ENCODE assay signal across 16 mouse cellular contexts in the genomic region with DNA sequence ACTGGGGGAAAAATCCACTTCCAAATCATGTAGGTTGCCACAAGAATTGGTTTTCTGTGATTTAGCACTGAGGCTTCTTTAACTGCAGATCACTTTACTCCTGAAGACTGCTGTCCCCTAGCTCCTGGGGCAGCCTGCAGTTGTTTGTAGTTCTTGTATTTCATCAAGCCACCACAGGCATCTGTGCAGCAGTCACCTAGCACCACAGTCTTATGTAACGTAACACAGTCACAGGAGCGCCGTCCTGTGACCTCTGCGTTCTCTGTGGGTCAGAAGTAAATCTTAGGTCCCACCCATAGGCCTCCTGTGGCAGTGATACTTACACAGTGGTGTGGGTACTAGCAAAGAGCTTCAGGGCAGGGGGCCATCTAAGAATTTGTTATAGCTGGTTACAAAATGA. TPM values are rescaled to one million over a fixed set of nuclear protein-coding genes. Genes with fewer than 3 reads are reported as not detected.
DNase-seq lines count a peak whose midpoint lies in the region; ATAC-seq and TF ChIP-seq lines count a peak whose summit lies in the region.
"Had no signal": no experiment of that assay in that cellular context is flagged by ENCODE, and none has a peak within 500 bp of the region (broad histone marks: within the 10 kb centered on the region; RNA-seq: fewer than 3 reads in every experiment).

No protein-coding gene starts in this region.

- H3K4me2 ChIP-seq in heart, embryonic 12.5 days = no peak overlapping the region
- H3K4me2 ChIP-seq in kidney, postnatal 0 days (ENCODE audit: low read length) = no peak overlapping the region
- no peak overlapping the region for H3K4me2 ChIP-seq in myocyte (ENCODE audit: low read depth)
- H3K4me2 ChIP-seq: forebrain, embryonic 12.5 days; hindbrain, embryonic 14.5 days; limb, embryonic 13.5 days; midbrain, embryonic 12.5 days had no signal

- peaks cover 83% of the 10 kb centered on the region for H3K79me2 ChIP-seq in myocyte (ENCODE audit: control insufficient read depth, insufficient read depth)

- no peak overlapping the region for H3K4me3 ChIP-seq in heart, embryonic 12.5 days
- no peak overlapping the region for H3K4me3 ChIP-seq in kidney, postnatal 0 days (replicated peaks; ENCODE audit: low read depth, low read length)
- H3K4me3 ChIP-seq in myocyte = no peak overlapping the region
- H3K4me3 ChIP-seq: forebrain, embryonic 12.5 days; limb, embryonic 13.5 days; midbrain, embryonic 12.5 days had no signal

- TF ChIP-seq POLR2A in myocyte (IDR thresholded peaks at IDR 0.05; ENCODE audit: insufficient read length, low read depth) = no peak

- H3K9me3 ChIP-seq in heart, embryonic 12.5 days (replicated peaks) = no peaks in the 10 kb centered on the region
- H3K9me3 ChIP-seq in kidney, postnatal 0 days (replicated peaks; ENCODE audit: low read length) = no peaks in the 10 kb centered on the region
- H3K9me3 ChIP-seq: forebrain, embryonic 12.5 days; limb, embryonic 13.5 days; midbrain, embryonic 12.5 days had no signal

- no peak for TF ChIP-seq CTCF in kidney, postnatal 0 days (IDR thresholded peaks at IDR 0.05; ENCODE audit: low read depth)

- DNase-seq in heart, postnatal 25 days (ENCODE audit: low spot score) = no peak
- peak; percentile 53 for DNase-seq in kidney, postnatal 0 days (ENCODE audit: low spot score)
- DNase-seq in kidney, postnatal 4 days = no peak
- DNase-seq in left cerebral cortex, postnatal 36 days (ENCODE audit: low spot score in 2 of 2) = no peak
- DNase-seq: cerebellum, postnatal 25 days; kidney, adult 18-20 months; right cerebral cortex, postnatal 14 days; thymus, adult 18-20 months had no signal

- H3K27me3 ChIP-seq in heart, embryonic 12.5 days (replicated peaks) = no peaks in the 10 kb centered on the region
- H3K27me3 ChIP-seq in kidney, postnatal 0 days (ENCODE audit: insufficient read depth, low read length) = no peaks in the 10 kb centered on the region
- no peaks in the 10 kb centered on the region for H3K27me3 ChIP-seq in myocyte (ENCODE audit: control insufficient read depth, insufficient read depth, insufficient read length)
- H3K27me3 ChIP-seq: forebrain, embryonic 12.5 days; limb, embryonic 13.5 days; midbrain, embryonic 12.5 days had no signal

- no peak overlapping the region for H3ac ChIP-seq in myocyte (ENCODE audit: control insufficient read depth, insufficient read length)

- H3K36me3 ChIP-seq in heart, embryonic 12.5 days = 0 out of 2 replicates have a peak, but pooled peaks cover 2% of the 10 kb centered on the region
- H3K36me3 ChIP-seq in kidney, postnatal 0 days (ENCODE audit: insufficient read depth, low read length) = no peaks in the 10 kb centered on the region
- peaks cover 5% of the 10 kb centered on the region for H3K36me3 ChIP-seq in myocyte (ENCODE audit: control insufficient read depth, insufficient read depth)
- H3K36me3 ChIP-seq: forebrain, embryonic 12.5 days; limb, embryonic 13.5 days; midbrain, embryonic 12.5 days had no signal

- no peak for ATAC-seq in heart, embryonic 12.5 days (ENCODE audit: insufficient number of reproducible peaks, low FRiP score)
- no peak for ATAC-seq in kidney, postnatal 0 days (replicated peaks; ENCODE audit: low FRiP score, low read depth)
- ATAC-seq in common myeloid progenitor, adult 5-6 weeks (replicated peaks; ENCODE audit: low read depth, poor library complexity, severe bottlenecking) = peak; percentile 28; the same call in 1 of the 2 replicates
- ATAC-seq: lung, postnatal 0 days had no signal

- intact Hi-C loops in heart, postnatal 25 days (cut with DNase I) = no loop called here
- intact Hi-C loops in left cerebral cortex, postnatal 36 days (cut with DNase I) = no loop called here

- WGBS in heart, embryonic 12.5 days = 49% methylated on average over 4 of the region's 4 CpGs
- 38% methylated on average over 4 of the region's 4 CpGs for WGBS in kidney, postnatal 0 days

- H3K4me1 ChIP-seq in heart, embryonic 12.5 days (replicated peaks) = peaks cover 45% of the 10 kb centered on the region
- H3K4me1 ChIP-seq in kidney, postnatal 0 days (replicated peaks; ENCODE audit: insufficient read depth, low read length) = no peaks in the 10 kb centered on the region; the same call in 1 of the 2 replicates
- H3K4me1 ChIP-seq: forebrain, embryonic 12.5 days; midbrain, embryonic 12.5 days had no signal

- peak overlapping the region; percentile 30; the same call in 1 of the 2 replicates for H3K27ac ChIP-seq in heart, embryonic 12.5 days (ENCODE audit: poor library complexity, severe bottlenecking)
- H3K27ac ChIP-seq in kidney, postnatal 0 days = no peak overlapping the region
- H3K27ac ChIP-seq: forebrain, embryonic 12.5 days; hindbrain, embryonic 14.5 days; limb, embryonic 13.5 days; midbrain, embryonic 12.5 days had no signal

- H3K9ac ChIP-seq in heart, embryonic 12.5 days = no peak overlapping the region
- H3K9ac ChIP-seq in kidney, postnatal 0 days (ENCODE audit: low read depth, low read length) = no peak overlapping the region
- H3K9ac ChIP-seq: forebrain, embryonic 12.5 days; hindbrain, embryonic 14.5 days; limb, embryonic 13.5 days; midbrain, embryonic 12.5 days had no signal

TF ChIP-seq in myocyte, 11 proteins besides CTCF, POLR2A, EP300 and RAD21:
- TF ChIP-seq REST (IDR thresholded peaks at IDR 0.05; ENCODE audit: insufficient read depth, insufficient read length) (no peak), TCF12 (IDR thresholded peaks at IDR 0.05; ENCODE audit: insufficient read depth, poor library complexity, severe bottlenecking) (peak; percentile 18), MYOG (IDR thresholded peaks at IDR 0.05; ENCODE audit: control insufficient read depth in 1 of 3, insufficient read depth in 1 of 3, insufficient read length in 2 of 3, low read depth in 2 of 3) (peak in 2 of 3 experiments; percentile 60 to 77), MAX (IDR thresholded peaks at IDR 0.05; ENCODE audit: low read depth) (no peak), MYOD1 (IDR thresholded peaks at IDR 0.05; ENCODE audit: control insufficient read depth in 1 of 3, insufficient read length in 2 of 3, low read depth in 2 of 3) (peak in 1 of 3 experiments; percentile 64)

RNA-seq across cellular contexts. Expression of gene Lrrfip2, which starts 10.4 kb away (rescaled TPM):
- 65.8 and 70.4 TPM in 2 replicates for polyA plus RNA-seq in heart, embryonic 12.5 days (2016; fragmentation: Nextera tagmentation; extraction: Ambion mirVana)
- 10 to 100 TPM; 82.4 to 91.7 TPM for total RNA-seq in heart, postnatal 25 days (2021)
- 39.6 and 39.9 TPM in 2 replicates for polyA plus RNA-seq in kidney, postnatal 0 days (2015; fragmentation: Nextera tagmentation; extraction: Ambion mirVana)
- 70.2 and 77.5 TPM in 2 replicates for total RNA-seq in common myeloid progenitor, adult 5-6 weeks (2017)
- polyA plus RNA-seq in myocyte (2012; fragmentation: generic; extraction: Trizol) = 27.8 TPM
- total RNA-seq in left cerebral cortex, postnatal 36 days (2021) = 10 to 100 TPM; 37.1 to 47.9 TPM
